Mouse (Mus musculus) heart, adult 2 months (tissue): ENCODE data around the gene Rbpj. TPM values are rescaled to one million over a fixed set of nuclear protein-coding genes. Genes with fewer than 3 reads are reported as not detected.

Experiments used
- DNase-seq, 2 experiments: peaks; one replicate each; pipeline ENCODE4 v3.0.0; 2021
- H3K27ac ChIP-seq: fragments of 200-600 bp; 2 replicates; pipeline ENCODE4 v1.8.1; 2022
- H3K27me3 ChIP-seq: fragments of 200-500 bp; 2 replicates; pipeline ENCODE4 v1.6.1; 2012; ENCODE audit warnings: mild to moderate bottlenecking, low read length, inconsistent platforms, mixed read lengths; ENCODE audit not compliant: control insufficient read depth, insufficient read depth
- H3K36me3 ChIP-seq: fragments of 200-500 bp; 2 replicates; pipeline ENCODE4 v1.6.1; 2012; ENCODE audit warnings: low read length, inconsistent platforms; ENCODE audit not compliant: control insufficient read depth, insufficient read depth
- H3K4me1 ChIP-seq: fragments of 200-500 bp; 2 replicates; pipeline ENCODE4 v1.6.1; 2011; ENCODE audit warnings: low read length; ENCODE audit not compliant: control insufficient read depth, insufficient read depth
- H3K4me3 ChIP-seq: fragments of 200-600 bp; 2 replicates; pipeline ENCODE4 v1.8.1; 2022
- H3K79me2 ChIP-seq: fragments of 200-500 bp; replicated peaks from 2 replicates; pipeline ENCODE4 v1.6.1; 2012; ENCODE audit warnings: mild to moderate bottlenecking, inconsistent platforms, low read length, moderate library complexity, mixed read lengths; ENCODE audit not compliant: control insufficient read depth, insufficient read depth
- H3K9ac ChIP-seq: fragments of 200-500 bp; 2 replicates; pipeline ENCODE4 v1.6.1; 2012; ENCODE audit warnings: low read depth, mild to moderate bottlenecking, control low read depth, inconsistent platforms, low read length, mixed read lengths
- CTCF ChIP-seq: fragments of 200-600 bp; IDR thresholded peaks from 2 replicates; pipeline ENCODE4 v1.8.1; 2022; ENCODE audit warnings: antibody characterized with exemption, mild to moderate bottlenecking, moderate library complexity
- EP300 ChIP-seq: fragments of 200-500 bp; IDR thresholded peaks from 2 replicates; pipeline ENCODE4 v1.6.1; 2011; ENCODE audit warnings: low read depth, low read length, control low read depth; ENCODE audit not compliant: insufficient read depth
- POLR2A ChIP-seq: fragments of 200-500 bp; IDR thresholded peaks from 2 replicates; pipeline ENCODE4 v1.6.1; 2011; ENCODE audit warnings: mild to moderate bottlenecking, low read depth, low read length, control low read depth; ENCODE audit not compliant: insufficient read depth
- WGBS: fragments of 180-500 bp; shearing (Covaris S2); methylation state at CpG from one replicate; pipeline ENCODE4 v1.1.7; 2018; 5-methylcytosine and 5-hydroxymethylcytosine counted together
- intact Hi-C: fragments of 180-260 bp; cut with DNase I; formaldehyde crosslinking; loops from one replicate; pipeline ENCODE4 v1.15.1; 2025
- polyA plus RNA-seq: library from polyadenylated mRNA; depleted of rRNA; stranded (reverse); fragments of >200 nt; gene quantifications from 2 replicates; pipeline ENCODE4 v1.2.3, GENCODE M21; 2012
- total RNA-seq, 2 experiments: library from RNA; stranded (reverse); gene quantifications; 2 replicates each; pipeline ENCODE4 v1.2.3; 2021

Gene Rbpj
- total and polyA plus RNA-seq, 3 experiments, result 13.5 to 29.6 (median 22.1) TPM

DNA sequence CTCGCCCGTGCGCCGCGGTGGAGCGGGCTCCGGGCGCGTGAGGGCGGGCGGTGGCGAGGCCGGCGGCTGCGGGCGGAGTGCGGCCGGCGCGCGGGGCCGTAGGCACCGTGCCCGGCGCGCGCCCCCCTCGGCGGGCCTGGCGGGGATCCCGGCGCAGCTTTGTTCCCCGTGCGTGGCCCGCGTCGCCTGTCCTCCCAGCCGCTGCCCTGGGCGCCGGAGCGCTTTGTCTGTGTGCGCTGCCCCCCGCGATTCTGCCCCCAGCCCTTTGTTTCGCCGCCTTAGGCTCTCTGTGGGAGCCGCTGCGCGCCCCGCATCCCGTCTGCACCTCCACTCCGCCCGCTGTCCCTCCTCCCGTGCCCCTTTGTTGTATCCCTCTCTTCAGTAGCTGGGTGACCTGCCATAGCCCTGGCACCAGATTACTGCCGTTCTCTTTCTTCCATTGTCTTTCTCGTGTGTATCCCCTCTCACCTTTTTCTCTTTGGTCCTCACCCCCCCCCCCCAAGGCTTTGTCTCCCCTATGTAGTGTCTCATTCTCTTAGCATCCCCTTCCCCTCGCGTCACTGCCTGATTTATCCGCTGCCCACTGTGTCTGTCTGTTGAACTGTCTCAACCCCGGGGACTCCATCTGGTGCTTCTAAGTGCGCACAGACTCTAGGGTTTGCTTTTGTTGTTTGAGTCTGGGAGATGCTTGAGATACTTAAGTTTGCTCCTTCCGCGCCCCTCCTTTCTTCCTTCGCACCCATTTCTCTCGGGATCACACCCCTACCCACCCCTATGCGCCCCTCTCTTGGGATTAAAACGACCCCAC is 125.1 kb downstream of the Rbpj start:
- Histone ChIP-seq H3K27me3 (no peaks in the 10 kb centered on the region), H3K36me3 (no peaks in the 10 kb centered on the region), H3K4me3 (peak overlapping the region; percentile 67), H3K27ac (peak overlapping the region; percentile 74), H3K9ac (peak overlapping the region; percentile 86), H3K79me2 (peaks cover 4% of the 10 kb centered on the region; the same call in 1 of the 2 replicates), H3K4me1 (peaks cover 3% of the 10 kb centered on the region)
- intact Hi-C loops, result loop anchor here (2.0 to 10.0 kb wide), 2 partner anchors 120 to 206 kb away; no protein-coding TSS in a partner anchor
- WGBS, result 13% methylated on average over 60 of the region's 67 CpGs
- peak; percentile 38 to 52 for DNase-seq
- TF ChIP-seq POLR2A, result no peak
- no peak for TF ChIP-seq CTCF
- TF ChIP-seq EP300, result no peak

DNA sequence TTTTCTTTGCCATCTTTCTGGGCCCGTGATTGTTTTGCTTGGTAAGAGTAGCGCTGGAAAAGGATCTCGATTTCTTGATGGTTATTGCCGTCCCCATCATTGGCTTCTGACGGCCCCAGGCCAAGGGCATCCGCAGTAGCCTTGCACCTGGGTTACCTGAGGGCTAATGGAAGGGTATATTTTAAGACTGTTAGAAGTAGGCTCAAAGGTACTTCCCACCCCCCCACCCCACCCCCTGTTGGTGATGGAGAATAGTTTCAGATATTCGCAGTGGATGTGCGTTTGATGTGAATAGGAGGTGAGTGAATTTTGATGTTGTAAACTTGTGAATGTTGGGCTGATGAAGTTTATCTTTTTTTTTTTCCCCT is 125.7 kb downstream of the Rbpj start:
- H3K4me1 ChIP-seq, result peaks cover 3% of the 10 kb centered on the region
- no peaks in the 10 kb centered on the region for H3K27me3 ChIP-seq
- intact Hi-C loops, result loop anchor here (2.0 to 10.0 kb wide), 2 partner anchors 121 to 207 kb away; no protein-coding TSS in a partner anchor
- WGBS, result 5% methylated on average over 8 of the region's 8 CpGs
- DNase-seq, result no peak
- no peak for TF ChIP-seq POLR2A
- peak; percentile 26; the same call in 1 of the 2 replicates for TF ChIP-seq CTCF
- no peak for TF ChIP-seq EP300
- peaks cover 4% of the 10 kb centered on the region; the same call in 1 of the 2 replicates for H3K79me2 ChIP-seq
- no peaks in the 10 kb centered on the region for H3K36me3 ChIP-seq
- peak overlapping the region; percentile 67 for H3K4me3 ChIP-seq
- H3K27ac ChIP-seq, result 0 out of 2 replicates have a peak overlapping the region, but pooled peaks have one; percentile 74
- H3K9ac ChIP-seq, result no peak overlapping the region

DNA sequence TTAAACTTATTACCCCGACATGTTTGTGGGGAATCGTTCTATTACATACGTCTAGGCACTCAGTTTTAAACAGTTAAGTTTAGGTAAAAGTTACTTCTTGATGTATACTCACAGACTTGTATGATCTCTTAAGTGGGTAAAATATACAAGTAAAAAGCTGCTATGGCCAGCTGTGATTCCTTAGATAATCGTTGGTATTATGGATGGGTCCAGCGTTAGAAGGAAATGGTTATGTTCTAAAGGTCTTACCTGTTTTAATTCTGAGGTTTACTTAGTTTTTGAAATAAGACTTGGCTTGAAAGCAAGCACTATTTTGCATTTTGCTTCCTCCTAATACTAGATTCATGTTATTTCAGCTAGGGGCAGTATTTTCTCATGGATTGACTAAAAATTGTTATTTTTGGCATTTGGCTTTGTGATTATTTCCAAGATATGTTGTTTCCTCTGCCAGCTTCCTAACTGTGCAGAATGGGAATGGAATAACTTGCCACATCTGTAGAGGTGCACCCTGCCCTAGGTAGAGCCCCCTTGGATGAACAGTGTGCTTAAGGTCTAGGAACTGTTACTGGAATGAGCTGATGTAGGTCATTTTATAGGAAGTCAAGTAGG is 127.2 kb downstream of the Rbpj start:
- DNase-seq, result no peak
- TF ChIP-seq POLR2A (no peak), CTCF (peak; percentile 45)
- intact Hi-C loops, result loop anchor here (10.0 kb wide), 1 partner anchor 208 kb away; no protein-coding TSS in a partner anchor

DNA sequence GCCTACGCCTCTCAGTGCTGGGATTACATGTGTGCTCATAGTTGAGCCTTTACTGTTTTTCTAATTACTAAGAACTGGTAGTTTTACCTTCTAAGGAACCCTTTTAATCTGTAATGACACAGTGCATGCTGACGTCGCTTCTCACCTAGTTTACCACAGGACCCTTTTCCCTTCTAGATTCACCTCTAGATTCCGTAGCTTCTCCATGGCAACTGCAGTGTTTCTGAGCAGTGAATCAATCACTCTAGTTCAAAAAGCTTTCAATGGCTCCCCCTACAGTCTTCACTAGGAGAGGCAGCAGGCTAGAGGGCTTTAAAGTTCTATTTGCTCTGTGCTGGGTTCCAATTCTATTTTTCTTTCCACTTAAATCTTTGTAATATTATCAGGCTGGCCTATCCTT is 128.3 kb downstream of the Rbpj start:
- H3K79me2 ChIP-seq, result peaks cover 4% of the 10 kb centered on the region; the same call in 1 of the 2 replicates
- no peaks in the 10 kb centered on the region for H3K27me3 ChIP-seq
- peaks cover 2% of the 10 kb centered on the region for H3K4me1 ChIP-seq
- WGBS, result 29% methylated on average over 4 of the region's 4 CpGs
- intact Hi-C loops, result loop anchor here (1.0 to 10.0 kb wide), 3 partner anchors 45 to 239 kb away; no protein-coding TSS in a partner anchor
- H3K4me3 ChIP-seq, result no peak overlapping the region
- TF ChIP-seq POLR2A, result no peak
- TF ChIP-seq CTCF, result peak; percentile 90
- 0 out of 2 replicates have a peak, but pooled peaks have one; percentile 29 for TF ChIP-seq EP300
- peak in 1 of 2 experiments; percentile 13 for DNase-seq
- H3K36me3 ChIP-seq, result peaks cover 2% of the 10 kb centered on the region; the same call in 1 of the 2 replicates
- H3K27ac ChIP-seq, result 0 out of 2 replicates have a peak overlapping the region, but pooled peaks have one; percentile 8
- no peak overlapping the region for H3K9ac ChIP-seq

More for the DNA sequence above, 127.2 kb downstream of the Rbpj start:
- peaks cover 2% of the 10 kb centered on the region; the same call in 1 of the 2 replicates for H3K36me3 ChIP-seq
- no peak overlapping the region; the same call in 1 of the 2 replicates for H3K27ac ChIP-seq
- H3K79me2 ChIP-seq, result peaks cover 4% of the 10 kb centered on the region; the same call in 1 of the 2 replicates
- no peaks in the 10 kb centered on the region for H3K27me3 ChIP-seq
- H3K9ac ChIP-seq, result no peak overlapping the region
- peaks cover 3% of the 10 kb centered on the region for H3K4me1 ChIP-seq
- no peak overlapping the region for H3K4me3 ChIP-seq
- WGBS, result 65% methylated on average over 5 of the region's 5 CpGs

DNA sequence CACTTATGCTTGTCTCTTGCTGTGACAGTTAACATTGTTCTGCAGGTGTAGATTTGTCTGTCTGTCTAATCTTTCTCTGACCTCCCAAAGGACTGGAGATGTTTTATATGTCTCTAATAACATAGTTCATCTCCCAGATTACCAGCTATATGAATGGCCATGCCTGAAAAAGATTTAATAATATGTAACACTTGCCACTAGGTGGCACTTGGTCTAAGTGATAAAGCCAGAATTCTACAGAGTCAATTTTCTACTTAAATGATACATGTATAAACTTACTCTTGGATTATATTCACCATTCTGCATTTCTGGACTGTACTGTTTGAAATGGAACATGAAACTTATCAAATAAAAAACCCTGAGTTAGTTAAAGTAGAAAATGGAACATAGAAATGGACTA is 132.6 kb downstream of the Rbpj start:
- Histone ChIP-seq H3K27ac (no peak overlapping the region), H3K4me3 (no peak overlapping the region), H3K4me1 (peaks cover 6% of the 10 kb centered on the region), H3K79me2 (peaks cover 5% of the 10 kb centered on the region), H3K27me3 (no peaks in the 10 kb centered on the region), H3K9ac (no peak overlapping the region), H3K36me3 (peaks cover 8% of the 10 kb centered on the region)
- no peak for DNase-seq
- intact Hi-C loops, result loop anchor here (10.0 kb wide), 1 partner anchor 214 kb away; no protein-coding TSS in a partner anchor
- TF ChIP-seq CTCF (peak; percentile 79), EP300 (no peak), POLR2A (no peak)

DNA sequence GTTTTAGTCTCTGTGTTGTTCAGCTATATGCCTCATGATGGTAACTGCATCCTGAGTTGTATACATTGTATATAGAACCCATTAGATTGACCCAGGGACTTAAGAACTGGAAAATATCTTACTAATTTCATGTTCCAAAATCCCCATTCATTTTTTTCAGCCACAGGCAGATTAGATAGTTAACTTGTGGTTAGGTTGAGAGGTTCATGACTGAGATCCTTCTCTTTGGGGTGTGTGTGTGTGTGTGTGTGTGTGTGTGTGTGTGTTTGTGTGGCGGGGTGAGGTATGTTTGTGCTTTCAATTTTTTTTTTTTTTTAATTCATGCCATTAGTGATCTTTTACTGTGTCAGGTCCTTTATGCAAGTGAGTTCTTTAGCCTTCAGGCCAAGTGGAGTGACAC is 133.2 kb downstream of the Rbpj start:
- Histone ChIP-seq H3K4me3 (no peak overlapping the region), H3K36me3 (peaks cover 8% of the 10 kb centered on the region), H3K27me3 (no peaks in the 10 kb centered on the region), H3K27ac (no peak overlapping the region), H3K4me1 (peaks cover 5% of the 10 kb centered on the region), H3K9ac (no peak overlapping the region), H3K79me2 (peaks cover 5% of the 10 kb centered on the region)
- intact Hi-C loops, result loop anchor here (10.0 kb wide), 1 partner anchor 214 kb away; no protein-coding TSS in a partner anchor
- 73% methylated on average over 1 of the region's 1 CpGs for WGBS
- no peak for TF ChIP-seq EP300
- TF ChIP-seq POLR2A, result no peak
- no peak for TF ChIP-seq CTCF
- DNase-seq, result no peak
